Mouse (Mus musculus) liver, embryonic 14.5 days (tissue): ENCODE measurements at regions not wholly inside any gene's neighbourhood (a gene's known extent, or its start where the extent isn't known, plus 50 kb on each side); places are given as distances from the start of the nearest gene placed in this dataset.

Experiments used
- CTCF ChIP-seq: IDR thresholded peaks from 2 replicates; pipeline ENCODE4 v1.5.1; 2016; ENCODE audit warnings: antibody characterized with exemption, low read depth, control low read depth
- EP300 ChIP-seq: IDR thresholded peaks from 2 replicates; pipeline ENCODE4 v1.6.1; 2016; ENCODE audit warnings: antibody characterized with exemption, low read depth

GRCm38 (mm10) chr5:46203744-46204143 lies 346.3 kb upstream of the Lcorl start:
- TF ChIP-seq CTCF (no peak), EP300 (no peak)
